Mouse (Mus musculus) hindbrain, embryonic 12.5 days (tissue): ENCODE data around the gene Abcg4. TPM values are rescaled to one million over a fixed set of nuclear protein-coding genes. Genes with fewer than 3 reads are reported as not detected.
A peak's percentile ranks its signal among the peaks of the same experiment; 100 is the strongest.
"Not testable (repeated sequence)": the region's sequence is repeated elsewhere in the genome, so short reads cannot be mapped to it uniquely, and the experiment has no call there.

Experiments used
- ATAC-seq: fragments of 200-750 bp; cut with Nextera tagmentation; 2 replicates; pipeline ENCODE4 v1.8.0; 2017; ENCODE audit warnings: moderate TSS enrichment; ENCODE audit not compliant: low FRiP score
- H3K27ac ChIP-seq: fragments of 300-500 bp; sonication (generic); 2 replicates; pipeline ENCODE4 v1.5.1; 2016; ENCODE audit warnings: mild to moderate bottlenecking
- H3K27me3 ChIP-seq: fragments of 300-500 bp; sonication (generic); 2 replicates; pipeline ENCODE4 v1.6.1; 2016; ENCODE audit warnings: mild to moderate bottlenecking
- H3K36me3 ChIP-seq: fragments of 300-500 bp; sonication (generic); 2 replicates; pipeline ENCODE4 v1.6.1; 2016; ENCODE audit warnings: mild to moderate bottlenecking
- H3K4me1 ChIP-seq: fragments of 300-500 bp; sonication (generic); 2 replicates; pipeline ENCODE4 v1.6.1; 2016
- H3K4me2 ChIP-seq: fragments of 300-500 bp; sonication (generic); replicated peaks from 2 replicates; pipeline ENCODE4 v1.6.1; 2016; ENCODE audit warnings: mild to moderate bottlenecking
- H3K4me3 ChIP-seq: fragments of 300-500 bp; sonication (generic); 2 replicates; pipeline ENCODE4 v1.5.1; 2016; ENCODE audit warnings: mild to moderate bottlenecking
- H3K9ac ChIP-seq: fragments of 300-500 bp; sonication (generic); 2 replicates; pipeline ENCODE4 v1.6.1; 2016; ENCODE audit warnings: mild to moderate bottlenecking, moderate library complexity
- H3K9me3 ChIP-seq: fragments of 300-500 bp; sonication (generic); replicated peaks from 2 replicates; pipeline ENCODE4 v1.6.1; 2016; ENCODE audit warnings: mild to moderate bottlenecking
- WGBS: fragments of 180-500 bp; shearing (Covaris S2); methylation state at CpG from one replicate; pipeline ENCODE4 v1.1.7; 2016; 5-methylcytosine and 5-hydroxymethylcytosine counted together
- polyA plus RNA-seq: library from polyadenylated mRNA; unstranded; fragments of >200 nt; fragmentation: Nextera tagmentation; extraction: Ambion mirVana; gene quantifications from 2 replicates; pipeline ENCODE4 v1.2.1, GENCODE M21; 2016

Abcg4 gene
- polyA plus RNA-seq, 1 experiment from 2014 or later = 12.9 TPM

GRCm38 (mm10) chr9:44327064-44327711, 38.8 kb upstream of the Abcg4 start:
- Histone ChIP-seq H3K9me3 (no peaks in the 10 kb centered on the region), H3K27ac (peak overlapping the region; percentile 81), H3K36me3 (peaks cover 18% of the 10 kb centered on the region), H3K4me1 (peaks cover 15% of the 10 kb centered on the region), H3K4me3 (peak overlapping the region; percentile 53), H3K9ac (peak overlapping the region; percentile 74), H3K4me2 (peak overlapping the region; percentile 77), H3K27me3 (no peaks in the 10 kb centered on the region)
- ATAC-seq = peak; percentile 46; the same call in 1 of the 2 replicates
- 1% methylated on average over 22 of the region's 22 CpGs for WGBS

GRCm38 (mm10) chr9:44326371-44327063, 38.1 kb upstream of the Abcg4 start:
- H3K27ac ChIP-seq = peak overlapping the region; percentile 81
- under 1% methylated on average over 38 of the region's 38 CpGs for WGBS
- H3K27me3 ChIP-seq = no peaks in the 10 kb centered on the region
- H3K36me3 ChIP-seq = peaks cover 12% of the 10 kb centered on the region
- no peaks in the 10 kb centered on the region for H3K9me3 ChIP-seq
- ATAC-seq = peak; percentile 93
- H3K4me1 ChIP-seq = peaks cover 15% of the 10 kb centered on the region
- H3K9ac ChIP-seq = peak overlapping the region; percentile 74
- H3K4me2 ChIP-seq = peak overlapping the region; percentile 77
- H3K4me3 ChIP-seq = peak overlapping the region; percentile 53

- peak; percentile 35; the same call in 1 of the 2 replicates for ATAC-seq
- H3K9me3 ChIP-seq = no peaks in the 10 kb centered on the region
- peak within 1 kb of the TSS; percentile 81 for H3K27ac ChIP-seq
- peak within 1 kb of the TSS; percentile 77 for H3K4me2 ChIP-seq
- peak within 1 kb of the TSS; percentile 74 for H3K9ac ChIP-seq
- H3K27me3 ChIP-seq = no peaks in the 10 kb centered on the region
- peaks cover 6% of the 10 kb centered on the region; the same call in 1 of the 2 replicates for H3K36me3 ChIP-seq
- H3K4me3 ChIP-seq = peak within 1 kb of the TSS; percentile 53
- H3K4me1 ChIP-seq = peaks cover 17% of the 10 kb centered on the region
- 5% methylated on average over 12 of the region's 12 CpGs for WGBS
Measured at GRCm38 (mm10) chr9:44325768-44326370, 37.5 kb upstream of the Abcg4 start, which contains the start of gene Dpagt1. TSS of gene Dpagt1 (plus strand) at chr9:44326019.

DNA sequence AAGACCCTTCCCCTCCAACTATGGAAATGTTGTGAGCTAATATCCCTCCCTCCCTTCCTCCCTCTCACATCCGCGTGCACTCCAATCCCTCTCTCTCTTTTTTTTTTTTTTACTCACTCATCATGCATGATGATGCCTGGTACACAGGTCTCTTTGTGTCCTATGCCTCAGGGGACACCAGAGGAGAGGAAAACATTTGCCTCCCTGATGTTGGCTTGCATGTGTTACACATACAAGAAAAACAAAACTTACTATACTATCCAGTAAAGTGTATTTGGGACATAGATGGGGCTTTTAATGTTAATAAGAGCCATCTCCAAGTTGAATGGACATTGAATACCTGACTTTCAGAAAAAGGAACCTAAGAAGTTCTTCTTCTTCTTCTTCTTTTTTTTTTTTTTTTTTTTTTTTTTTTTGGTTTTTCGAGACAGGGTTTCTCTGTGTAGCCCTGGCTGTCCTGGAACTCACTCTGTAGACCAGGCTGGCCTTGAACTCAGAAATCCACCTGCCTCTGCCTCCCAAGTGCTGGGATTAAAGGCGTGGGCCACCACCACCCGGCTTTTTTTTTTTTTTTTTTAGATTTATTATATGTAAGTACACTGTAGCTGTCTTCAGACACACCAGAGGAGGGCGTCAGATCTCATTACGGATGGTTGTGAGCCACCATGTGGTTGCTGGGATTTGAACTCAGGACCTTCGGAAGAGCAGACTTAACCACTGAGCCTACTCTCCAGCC, 36.8 kb upstream of the Abcg4 start:
- H3K9me3 ChIP-seq, H3K27me3 ChIP-seq, H3K4me3 ChIP-seq, H3K36me3 ChIP-seq, ATAC-seq, H3K9ac ChIP-seq, H3K27ac ChIP-seq: not testable (repeated sequence)
- WGBS = 68% methylated on average over 7 of the region's 8 CpGs
- peaks cover 21% of the 10 kb centered on the region for H3K4me1 ChIP-seq
- peak overlapping the region; percentile 77 for H3K4me2 ChIP-seq

DNA sequence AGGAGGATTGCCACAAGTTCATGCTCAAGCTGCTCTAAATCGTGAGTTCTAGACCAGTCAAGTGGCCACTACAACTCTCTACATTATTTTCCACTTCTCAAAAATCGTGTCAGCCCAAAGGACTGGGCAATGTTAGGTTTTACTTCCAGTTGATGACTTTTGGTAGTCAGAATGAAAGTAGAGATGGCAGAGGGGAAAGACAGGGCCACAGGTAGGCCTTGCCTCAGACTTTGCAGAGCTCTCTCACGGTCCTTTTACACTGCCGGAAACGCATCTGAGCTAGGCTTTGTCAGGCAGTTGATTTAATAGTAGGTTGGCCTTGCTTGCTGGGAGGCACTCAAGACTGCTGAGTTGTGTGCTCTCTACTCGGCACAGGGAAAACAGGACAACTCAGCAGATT, 35.7 kb upstream of the Abcg4 start:
- no peaks in the 10 kb centered on the region for H3K36me3 ChIP-seq
- H3K4me2 ChIP-seq = no peak overlapping the region
- no peaks in the 10 kb centered on the region for H3K9me3 ChIP-seq
- ATAC-seq = no peak
- 85% methylated on average over 6 of the region's 6 CpGs for WGBS
- H3K27ac ChIP-seq = no peak overlapping the region
- no peaks in the 10 kb centered on the region for H3K27me3 ChIP-seq
- no peak overlapping the region for H3K9ac ChIP-seq
- peaks cover 26% of the 10 kb centered on the region for H3K4me1 ChIP-seq
- H3K4me3 ChIP-seq = no peak overlapping the region

DNA sequence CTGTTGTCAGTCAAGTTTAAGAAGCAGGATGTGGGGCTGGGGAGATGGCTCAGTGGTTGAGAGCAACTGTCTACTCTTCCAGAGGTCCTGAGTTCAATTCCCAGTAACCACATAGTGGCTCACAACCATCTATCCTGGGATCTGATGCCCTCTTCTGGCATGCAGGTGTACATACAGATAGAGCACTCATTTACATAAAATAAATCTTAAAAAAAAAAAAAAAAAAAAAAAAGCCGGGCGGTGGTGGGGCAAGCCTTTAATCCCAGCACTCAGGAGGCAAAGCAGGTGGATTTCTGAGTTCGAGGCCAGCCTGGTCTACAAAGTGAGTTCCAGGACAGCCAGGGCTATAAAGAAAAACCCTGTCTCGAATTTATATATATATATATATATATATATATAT, 35.2 kb upstream of the Abcg4 start:
- not testable (repeated sequence) for H3K27me3 ChIP-seq, H3K9ac ChIP-seq, H3K27ac ChIP-seq, H3K9me3 ChIP-seq, H3K4me2 ChIP-seq, H3K36me3 ChIP-seq, H3K4me3 ChIP-seq, ATAC-seq
- H3K4me1 ChIP-seq = peaks cover 28% of the 10 kb centered on the region
- 74% methylated on average over 2 of the region's 4 CpGs for WGBS

- Histone ChIP-seq H3K9me3 (no peaks in the 10 kb centered on the region), H3K27ac (peak overlapping the region; percentile 80), H3K36me3 (peaks cover 12% of the 10 kb centered on the region), H3K4me3 (peak overlapping the region; percentile 97), H3K9ac (0 out of 2 replicates have a peak overlapping the region, but pooled peaks have one; percentile 96), H3K4me2 (peak overlapping the region; percentile 95), H3K27me3 (no peaks in the 10 kb centered on the region), H3K4me1 (peaks cover 34% of the 10 kb centered on the region)
- no peak for ATAC-seq
- WGBS = 20% methylated on average over 6 of the region's 6 CpGs
Measured at GRCm38 (mm10) chr9:44320799-44321133, 32.4 kb upstream of the Abcg4 start.

- Histone ChIP-seq H3K9ac (peak within 1 kb of the TSS; percentile 96), H3K4me3 (peak within 1 kb of the TSS; percentile 97), H3K27me3 (no peaks in the 10 kb centered on the region), H3K4me1 (peaks cover 31% of the 10 kb centered on the region), H3K9me3 (no peaks in the 10 kb centered on the region), H3K27ac (peak within 1 kb of the TSS; percentile 80), H3K4me2 (peak within 1 kb of the TSS; percentile 95), H3K36me3 (peaks cover 19% of the 10 kb centered on the region)
- ATAC-seq = peak; percentile 98
- under 1% methylated on average over 66 of the region's 67 CpGs for WGBS
Measured at GRCm38 (mm10) chr9:44319887-44320798, 31.7 kb upstream of the Abcg4 start, which contains the start of gene C2cd2l. TSS of gene C2cd2l (minus strand) at chr9:44320285.

DNA sequence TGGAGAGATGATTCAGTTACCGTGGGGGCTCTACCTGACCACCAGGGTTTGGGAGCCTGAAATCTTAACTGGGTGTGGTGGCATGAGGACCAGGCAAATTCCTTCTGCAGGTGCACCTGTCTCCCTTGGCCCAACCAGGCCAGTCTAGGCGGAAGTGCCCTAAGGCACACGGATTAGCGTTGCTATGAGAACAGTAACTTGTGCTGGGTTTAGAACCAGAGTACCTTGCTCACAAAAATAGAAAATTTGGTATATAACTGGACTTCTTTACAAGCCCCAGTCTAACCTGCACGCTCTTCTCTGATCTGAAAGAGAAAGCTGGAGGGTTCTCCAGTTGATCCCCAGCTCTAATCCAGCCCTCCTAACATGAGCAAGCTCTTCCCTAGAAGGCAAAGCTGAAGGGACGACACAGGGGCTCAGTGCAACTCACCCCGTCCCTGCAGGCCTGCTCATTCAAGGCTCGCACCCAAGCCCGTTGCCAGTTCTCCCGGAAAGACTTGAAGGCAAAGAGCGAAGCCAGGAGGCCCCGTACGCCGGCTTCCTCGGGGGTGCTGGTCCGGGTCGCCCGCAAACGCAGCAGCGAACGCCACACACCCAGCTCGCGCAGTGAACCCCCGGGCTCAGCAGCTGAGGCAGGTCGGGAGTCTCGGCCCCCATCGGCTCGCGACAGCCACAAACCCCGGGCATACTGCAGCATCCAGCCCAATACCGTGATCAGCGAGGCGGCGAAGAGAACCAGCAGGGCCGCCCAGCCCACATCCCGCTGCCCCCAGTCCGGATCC, 30.9 kb upstream of the Abcg4 start:
- ATAC-seq = no peak
- H3K4me2 ChIP-seq = peak overlapping the region; percentile 95
- H3K4me3 ChIP-seq = peak overlapping the region; percentile 97
- peak overlapping the region; percentile 96 for H3K9ac ChIP-seq
- 2% methylated on average over 37 of the region's 37 CpGs for WGBS
- H3K9me3 ChIP-seq = no peaks in the 10 kb centered on the region
- H3K4me1 ChIP-seq = peaks cover 31% of the 10 kb centered on the region
- H3K36me3 ChIP-seq = peaks cover 27% of the 10 kb centered on the region
- peak overlapping the region; percentile 80 for H3K27ac ChIP-seq
- no peaks in the 10 kb centered on the region for H3K27me3 ChIP-seq

GRCm38 (mm10) chr9:44318826-44319095, 30.3 kb upstream of the Abcg4 start:
- H3K27ac ChIP-seq = no peak overlapping the region
- peak overlapping the region; percentile 95 for H3K4me2 ChIP-seq
- H3K9ac ChIP-seq = peak overlapping the region; percentile 96
- whole genome bisulfite sequencing = 45% methylated on average over 3 of the region's 3 CpGs
- no peak for ATAC-seq
- H3K36me3 ChIP-seq = peaks cover 32% of the 10 kb centered on the region
- H3K27me3 ChIP-seq = no peaks in the 10 kb centered on the region
- peaks cover 31% of the 10 kb centered on the region for H3K4me1 ChIP-seq
- peak overlapping the region; percentile 97 for H3K4me3 ChIP-seq
- H3K9me3 ChIP-seq = no peaks in the 10 kb centered on the region
